Mouse (Mus musculus) forebrain, embryonic 10.5 days (tissue): ENCODE measurements around the gene Mtrf1. TPM values are rescaled to one million over a fixed set of nuclear protein-coding genes. Genes with fewer than 3 reads are reported as not detected.
"Not testable (repeated sequence)": the region's sequence is repeated elsewhere in the genome, so short reads cannot be mapped to it uniquely, and the experiment has no call there.

Experiments
- DNase-seq: peaks from one replicate; pipeline ENCODE4 v3.0.0-alpha.2; 2017; ENCODE audit warnings: low spot score; ENCODE audit errors: extremely low spot score
- H3K27ac ChIP-seq: fragments of 300-500 bp; sonication (generic); 2 replicates; pipeline ENCODE4 v1.5.1; 2016; ENCODE audit warnings: mild to moderate bottlenecking
- H3K27me3 ChIP-seq: fragments of 300-500 bp; sonication (generic); 2 replicates; pipeline ENCODE4 v1.6.1; 2016; ENCODE audit warnings: mild to moderate bottlenecking; ENCODE audit not compliant: poor library complexity, severe bottlenecking
- H3K36me3 ChIP-seq: fragments of 300-500 bp; sonication (generic); replicated peaks from 2 replicates; pipeline ENCODE4 v1.6.1; 2016; ENCODE audit warnings: mild to moderate bottlenecking, moderate library complexity
- H3K4me1 ChIP-seq: fragments of 300-500 bp; sonication (generic); 2 replicates; pipeline ENCODE4 v1.6.1; 2016
- H3K4me3 ChIP-seq: fragments of 300-500 bp; sonication (generic); 2 replicates; pipeline ENCODE4 v1.5.1; 2016; ENCODE audit warnings: mild to moderate bottlenecking, moderate library complexity
- H3K9me3 ChIP-seq: fragments of 300-500 bp; sonication (generic); 2 replicates; pipeline ENCODE4 v1.6.1; 2016; ENCODE audit warnings: mild to moderate bottlenecking, moderate library complexity
- whole genome bisulfite sequencing: fragments of 180-500 bp; shearing (Covaris S2); methylation state at CpG from one replicate; pipeline ENCODE4 v1.1.7; 2016; 5-methylcytosine and 5-hydroxymethylcytosine counted together
- polyA plus RNA-seq: library from polyadenylated mRNA; unstranded; fragments of >200 nt; fragmentation: Nextera tagmentation; extraction: Ambion mirVana; gene quantifications from 2 replicates; pipeline ENCODE4 v1.2.1, GENCODE M21; 2016

The Mtrf1 gene
- polyA plus RNA-seq, 1 experiment from 2014 or later = 9.3 TPM

- no peak for DNase-seq
- Histone ChIP-seq H3K4me1 (no peaks in the 10 kb centered on the region), H3K9me3 (no peaks in the 10 kb centered on the region), H3K27me3 (no peaks in the 10 kb centered on the region), H3K27ac (no peak overlapping the region), H3K4me3 (no peak overlapping the region), H3K36me3 (peaks cover 18% of the 10 kb centered on the region)
- WGBS = 83% methylated on average over 6 of the region's 6 CpGs
Measured at GRCm38 (mm10) chr14:79413121-79413520, 15.5 kb downstream of the Mtrf1 start.

DNA sequence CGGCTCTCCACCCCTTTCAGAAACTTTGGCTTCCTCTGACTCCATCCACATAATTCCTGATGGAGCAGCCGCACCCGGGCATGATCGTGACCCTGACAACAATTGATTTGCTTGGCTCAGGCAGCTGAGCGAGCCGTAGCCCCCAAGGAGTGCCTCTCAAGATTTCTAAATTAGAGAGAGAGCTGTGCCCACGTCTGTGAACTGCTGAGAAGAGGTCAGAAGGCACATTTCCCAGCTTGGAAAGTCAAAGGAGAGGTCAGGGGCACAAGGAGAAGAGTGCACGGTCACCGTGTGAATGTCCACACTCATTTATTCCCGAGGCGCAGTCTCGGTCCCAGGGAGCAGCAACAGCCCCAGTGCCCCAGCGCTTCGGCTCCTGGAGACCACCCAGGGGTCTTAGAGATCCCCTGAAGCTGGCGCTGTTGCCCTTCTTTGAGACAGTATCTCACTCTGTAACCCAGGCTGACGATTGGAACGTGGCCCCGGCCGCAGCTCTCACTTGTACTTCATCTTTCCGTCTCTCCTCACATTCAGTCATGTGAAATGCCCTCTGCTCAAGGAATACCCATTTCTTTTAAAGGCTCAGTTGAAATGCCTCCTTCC lies 22.6 kb downstream of the Mtrf1 start:
- Histone ChIP-seq H3K9me3 (no peaks in the 10 kb centered on the region), H3K27me3 (no peaks in the 10 kb centered on the region), H3K4me1 (peaks cover 9% of the 10 kb centered on the region; the same call in 1 of the 2 replicates), H3K4me3 (no peak overlapping the region), H3K36me3 (0 out of 2 replicates have a peak, but pooled peaks cover 8% of the 10 kb centered on the region), H3K27ac (no peak overlapping the region)
- WGBS = 62% methylated on average over 20 of the region's 20 CpGs
- no peak for DNase-seq

- peaks cover 17% of the 10 kb centered on the region for H3K9me3 ChIP-seq
- 0 out of 2 replicates have a peak, but pooled peaks cover 5% of the 10 kb centered on the region for H3K4me1 ChIP-seq
- no peaks in the 10 kb centered on the region for H3K27me3 ChIP-seq
- WGBS = under 1% methylated on average over 44 of the region's 44 CpGs
- peak within 1 kb of the TSS; percentile 89 for H3K27ac ChIP-seq
- DNase-seq = peak; percentile 93
- peak within 1 kb of the TSS; percentile 60 for H3K4me3 ChIP-seq
- H3K36me3 ChIP-seq = peaks cover 17% of the 10 kb centered on the region
Measured at GRCm38 (mm10) chr14:79425979-79426729, 28.6 kb downstream of the Mtrf1 start, which contains the start of gene Kbtbd7. TSS of gene Kbtbd7 (plus strand) at chr14:79426511.

- H3K27me3 ChIP-seq, H3K4me1 ChIP-seq, DNase-seq: not testable (repeated sequence)
- 66% methylated on average over 7 of the region's 59 CpGs for WGBS
- Histone ChIP-seq H3K36me3 (peaks cover 21% of the 10 kb centered on the region), H3K9me3 (peaks cover 17% of the 10 kb centered on the region), H3K4me3 (peak overlapping the region; percentile 60), H3K27ac (peak overlapping the region; percentile 89)
Measured at GRCm38 (mm10) chr14:79426730-79427365, 29.3 kb downstream of the Mtrf1 start.

DNA sequence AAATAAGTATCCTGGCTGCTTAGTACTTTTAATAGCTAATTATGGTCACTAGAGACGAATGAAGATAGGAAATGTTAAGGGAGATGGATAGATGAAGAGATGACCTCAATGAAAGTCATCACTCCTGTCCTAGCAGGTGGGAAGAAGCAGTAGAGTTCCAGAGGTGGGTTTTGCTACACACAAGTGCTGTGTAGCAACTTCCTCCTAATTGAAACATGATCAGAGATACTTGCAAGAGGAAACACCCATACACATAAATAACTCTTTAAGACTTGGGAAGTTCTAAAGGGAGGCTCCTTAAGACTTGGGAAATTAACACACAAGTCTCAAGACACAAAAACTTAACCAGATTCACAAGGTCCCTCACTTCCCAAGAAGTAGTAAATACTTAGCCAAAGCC lies 36.5 kb downstream of the Mtrf1 start:
- DNase-seq = no peak
- Histone ChIP-seq H3K27me3 (no peaks in the 10 kb centered on the region), H3K4me1 (no peaks in the 10 kb centered on the region), H3K9me3 (0 out of 2 replicates have a peak, but pooled peaks cover 4% of the 10 kb centered on the region), H3K27ac (no peak overlapping the region), H3K36me3 (peaks cover 5% of the 10 kb centered on the region), H3K4me3 (no peak overlapping the region)
- 83% methylated on average over 1 of the region's 1 CpGs for WGBS

DNA sequence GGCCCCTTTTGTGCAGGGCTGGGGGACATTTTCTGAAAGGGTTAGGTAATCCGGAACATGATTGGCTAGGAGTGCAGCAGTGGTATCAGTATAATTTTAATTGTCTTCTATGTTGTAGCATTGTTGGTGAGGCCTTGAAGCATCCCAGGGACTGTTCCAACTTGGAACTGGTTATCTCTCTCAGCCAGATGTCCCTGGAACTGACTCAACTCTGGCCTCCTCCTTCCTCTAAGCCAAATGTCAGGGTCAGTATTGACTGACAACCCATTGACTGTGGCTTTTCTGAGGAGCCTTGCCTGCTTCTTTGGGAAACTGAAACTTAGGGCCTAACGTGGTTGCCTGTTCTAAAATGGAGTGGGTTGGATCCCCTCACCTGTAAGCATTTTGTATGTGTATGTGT lies 43.1 kb downstream of the Mtrf1 start:
- 84% methylated on average over 2 of the region's 2 CpGs for WGBS

GRCm38 (mm10) chr14:79441441-79441840 lies 43.9 kb downstream of the Mtrf1 start:
- H3K36me3 ChIP-seq = no peaks in the 10 kb centered on the region
- DNase-seq = no peak
- H3K27me3 ChIP-seq = no peaks in the 10 kb centered on the region
- no peaks in the 10 kb centered on the region for H3K9me3 ChIP-seq
- H3K4me3 ChIP-seq = no peak overlapping the region
- H3K4me1 ChIP-seq = peaks cover 18% of the 10 kb centered on the region
- 86% methylated on average over 5 of the region's 5 CpGs for WGBS
- no peak overlapping the region for H3K27ac ChIP-seq

More for the DNA sequence above, 43.1 kb downstream of the Mtrf1 start:
- Histone ChIP-seq H3K27ac (no peak overlapping the region), H3K36me3 (no peaks in the 10 kb centered on the region), H3K4me1 (peaks cover 14% of the 10 kb centered on the region), H3K9me3 (no peaks in the 10 kb centered on the region), H3K4me3 (no peak overlapping the region), H3K27me3 (no peaks in the 10 kb centered on the region)
- no peak for DNase-seq

DNA sequence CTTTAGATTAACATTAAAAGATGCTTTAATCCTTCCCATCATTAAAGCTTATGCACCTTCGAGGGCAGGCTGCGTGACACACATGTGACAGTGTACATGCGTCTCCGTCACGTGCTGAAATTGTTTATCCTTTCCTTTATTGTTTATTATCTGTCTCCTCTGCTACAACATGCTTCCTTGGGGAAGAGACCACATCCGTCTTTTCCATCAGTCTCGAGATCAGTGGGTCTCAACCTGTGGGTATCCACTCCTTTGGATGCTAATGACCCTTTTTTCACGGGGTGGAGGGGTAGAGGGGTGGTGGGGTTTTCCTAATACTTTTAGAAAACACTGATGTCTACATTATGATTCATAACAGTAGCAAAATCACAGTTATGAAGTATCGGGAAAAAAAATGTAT lies 47.0 kb downstream of the Mtrf1 start:
- peaks cover 18% of the 10 kb centered on the region for H3K4me1 ChIP-seq
- H3K4me3 ChIP-seq = peak overlapping the region; percentile 38; the same call in 1 of the 2 replicates
- 91% methylated on average over 9 of the region's 9 CpGs for WGBS
- no peaks in the 10 kb centered on the region for H3K9me3 ChIP-seq
- no peak for DNase-seq
- no peaks in the 10 kb centered on the region for H3K36me3 ChIP-seq
- H3K27me3 ChIP-seq = no peaks in the 10 kb centered on the region
- H3K27ac ChIP-seq = peak overlapping the region; percentile 80; the same call in 1 of the 2 replicates

DNA sequence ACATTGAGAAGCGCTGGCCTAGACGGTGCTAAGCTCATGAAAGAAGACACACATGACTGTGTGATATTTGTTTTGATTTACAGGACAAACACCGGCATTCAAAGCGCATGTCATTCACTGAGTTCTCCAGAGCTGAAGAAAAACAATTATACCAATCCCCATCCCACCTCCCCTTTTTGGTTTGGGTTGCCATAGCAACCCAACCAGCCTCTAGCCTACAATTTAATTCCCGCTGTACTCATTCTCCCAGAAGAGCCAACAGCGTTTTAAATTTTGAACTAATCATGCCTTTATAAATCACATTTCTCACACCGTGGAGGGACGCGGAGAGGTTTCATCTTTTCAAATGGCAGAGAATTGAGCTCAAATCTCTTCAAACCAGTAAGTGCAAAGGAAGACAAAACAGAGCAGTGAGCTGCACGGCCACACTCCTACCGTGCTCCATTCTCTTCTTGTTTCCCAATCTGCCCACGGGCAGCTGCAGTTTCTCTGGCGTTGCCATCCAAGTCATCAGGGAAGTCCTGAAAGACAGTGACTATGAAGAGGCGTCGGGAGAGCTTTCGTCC lies 47.6 kb downstream of the Mtrf1 start:
- Histone ChIP-seq H3K4me3 (peak overlapping the region; percentile 38), H3K4me1 (peaks cover 18% of the 10 kb centered on the region), H3K27me3 (no peaks in the 10 kb centered on the region), H3K9me3 (no peaks in the 10 kb centered on the region), H3K36me3 (no peaks in the 10 kb centered on the region), H3K27ac (peak overlapping the region; percentile 80)
- 41% methylated on average over 16 of the region's 16 CpGs for WGBS
- peak; percentile 33 for DNase-seq

GRCm38 (mm10) chr14:79451681-79452590 lies 54.4 kb downstream of the Mtrf1 start, which contains the start of gene Kbtbd6:
TSS of gene Kbtbd6 (plus strand) at chr14:79451835.
- not testable (repeated sequence) for H3K4me1 ChIP-seq, H3K36me3 ChIP-seq, H3K27me3 ChIP-seq
- H3K9me3 ChIP-seq = peaks cover 12% of the 10 kb centered on the region
- H3K4me3 ChIP-seq = peak within 1 kb of the TSS; percentile 58
- DNase-seq = peak; percentile 88
- 17% methylated on average over 43 of the region's 89 CpGs for WGBS
- H3K27ac ChIP-seq = peak within 1 kb of the TSS; percentile 90

GRCm38 (mm10) chr14:79452591-79452934 lies 55.0 kb downstream of the Mtrf1 start:
- H3K9me3 ChIP-seq = peaks cover 12% of the 10 kb centered on the region
- not testable (repeated sequence) for H3K36me3 ChIP-seq, DNase-seq, H3K27ac ChIP-seq, H3K27me3 ChIP-seq, H3K4me3 ChIP-seq, H3K4me1 ChIP-seq
- 94% methylated on average over 8 of the region's 10 CpGs for WGBS

DNA sequence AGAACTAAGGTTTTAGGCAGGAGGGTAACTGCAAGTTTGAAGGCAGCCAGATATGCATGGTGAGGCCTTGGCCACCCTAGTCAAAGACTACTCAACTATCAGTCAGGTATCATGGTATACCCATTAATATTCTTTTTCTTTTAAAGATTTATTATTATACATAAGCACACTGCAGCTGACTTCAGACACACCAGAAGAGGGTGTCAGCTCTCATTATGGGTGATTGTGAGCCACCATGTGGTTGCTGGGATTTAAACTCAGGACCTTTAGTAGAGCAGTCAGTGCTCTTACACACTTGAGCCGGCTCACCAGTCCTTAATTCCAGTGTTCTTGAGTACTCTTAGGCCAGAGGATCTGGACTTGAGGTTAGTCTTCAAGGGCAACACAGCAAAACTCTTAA lies 62.8 kb downstream of the Mtrf1 start:
- Histone ChIP-seq H3K9me3 (no peaks in the 10 kb centered on the region), H3K4me1 (no peaks in the 10 kb centered on the region), H3K36me3 (peaks cover 54% of the 10 kb centered on the region), H3K27ac (no peak overlapping the region), H3K4me3 (no peak overlapping the region), H3K27me3 (no peaks in the 10 kb centered on the region)
- WGBS = 85% methylated on average over 1 of the region's 1 CpGs
- no peak for DNase-seq
